Mouse (Mus musculus): ENCODE measurements around the gene Sin3b. TPM values are rescaled to one million over a fixed set of nuclear protein-coding genes. Genes with fewer than 3 reads are reported as not detected.
"Not testable (repeated sequence)": the region's sequence is repeated elsewhere in the genome, so short reads cannot be mapped to it uniquely, and the experiment has no call there.

Sin3b gene
- total and polyA plus RNA-seq, 3 experiments, result 118 to 183 (median 132) TPM

GRCm38 (mm10) chr8:72683572-72684099 is 39.4 kb upstream of the Sin3b start:
- H3K9ac ChIP-seq (ENCODE audit: insufficient read depth, low read depth); H3K9me3 ChIP-seq (replicated peaks; ENCODE audit: low read length); H3K4me3 ChIP-seq (replicated peaks in 1 of 3; ENCODE audit: low read depth in 2 of 3, low read length in 2 of 3, poor library complexity in 1 of 3); H3K27me3 ChIP-seq (replicated peaks); dilution Hi-C loops (cut with MboI; ENCODE audit: extremely low pct_ligation_motif_present, extremely low pct_unique_long_range_greater_than_20kb, low sequenced_read_pairs); DNase-seq (ENCODE audit: extremely low read depth); H3K36me3 ChIP-seq (replicated peaks in 1 of 2; ENCODE audit: control insufficient read depth in 1 of 2, insufficient read depth in 1 of 2, low read length in 1 of 2); H3K4me2 ChIP-seq (ENCODE audit: insufficient read depth, low read depth, poor library complexity, severe bottlenecking); H3K79me2 ChIP-seq (replicated peaks; ENCODE audit: control insufficient read depth, extremely low read depth, insufficient read depth, poor library complexity, severe bottlenecking): not testable (repeated sequence)
- in situ Hi-C loops (cut with MboI; ENCODE audit: low pct_ligation_motif_present, low pct_unique_long_range_greater_than_20kb, low sequenced_read_pairs), result loop anchor here (5.0 kb wide), 1 partner anchor 64 kb away; no protein-coding TSS in a partner anchor
- Histone ChIP-seq H3K27ac (ENCODE audit: insufficient read depth, low read depth) (peak overlapping the region; percentile 1; the same call in 1 of the 2 replicates), H3K4me1 (ENCODE audit: control insufficient read depth in 1 of 2, insufficient read depth in 2 of 2) (peaks cover 15 to 25% of the 10 kb centered on the region in 2 experiments)
- TF ChIP-seq TBP (conservative IDR thresholded peaks at IDR 0.05; ENCODE audit: low read depth, low read length), result 0 out of 2 replicates have a peak, but pooled peaks have one; percentile 22

GRCm38 (mm10) chr8:72698349-72698926 is 24.6 kb upstream of the Sin3b start:
- in situ Hi-C loops (cut with MboI; ENCODE audit: low pct_ligation_motif_present, low pct_unique_long_range_greater_than_20kb, low sequenced_read_pairs) (no loop called here), dilution Hi-C loops (cut with MboI; ENCODE audit: extremely low pct_ligation_motif_present, extremely low pct_unique_long_range_greater_than_20kb, low sequenced_read_pairs) (no loop called here)
- Histone ChIP-seq H3K4me2 (ENCODE audit: insufficient read depth, low read depth, poor library complexity, severe bottlenecking) (no peak overlapping the region), H3K9ac (ENCODE audit: insufficient read depth, low read depth) (no peak overlapping the region), H3K79me2 (replicated peaks; ENCODE audit: control insufficient read depth, extremely low read depth, insufficient read depth, poor library complexity, severe bottlenecking) (no peaks in the 10 kb centered on the region), H3K27me3 (replicated peaks) (no peaks in the 10 kb centered on the region), H3K4me3 (replicated peaks in 1 of 3; ENCODE audit: low read depth in 2 of 3, low read length in 2 of 3, poor library complexity in 1 of 3) (peak overlapping the region in 1 of 3 experiments; percentile 1), H3K4me1 (ENCODE audit: control insufficient read depth in 1 of 2, insufficient read depth in 2 of 2) (peaks cover 0 to 4% of the 10 kb centered on the region in 2 experiments; a peak in 1 of 4 replicates), H3K9me3 (replicated peaks; ENCODE audit: low read length) (no peaks in the 10 kb centered on the region), H3K27ac (ENCODE audit: insufficient read depth, low read depth) (no peak overlapping the region), H3K36me3 (replicated peaks in 1 of 2; ENCODE audit: control insufficient read depth in 1 of 2, insufficient read depth in 1 of 2, low read length in 1 of 2) (no peaks in the 10 kb centered on the region)
- TF ChIP-seq ZC3H11A (IDR thresholded peaks at IDR 0.05; ENCODE audit: low read depth, low read length) (no peak), POLR2AphosphoS2 (IDR thresholded peaks at IDR 0.05; ENCODE audit: low read depth, low read length) (no peak), CHD1 (IDR thresholded peaks at IDR 0.05; ENCODE audit: low read depth, low read length) (no peak), E2F4 (IDR thresholded peaks at IDR 0.05; ENCODE audit: insufficient replicate concordance, low read depth, low read length) (no peak), JUND (conservative IDR thresholded peaks at IDR 0.05; ENCODE audit: low read depth, low read length) (no peak)
- DNase-seq (ENCODE audit: extremely low read depth), result no peak

DNA sequence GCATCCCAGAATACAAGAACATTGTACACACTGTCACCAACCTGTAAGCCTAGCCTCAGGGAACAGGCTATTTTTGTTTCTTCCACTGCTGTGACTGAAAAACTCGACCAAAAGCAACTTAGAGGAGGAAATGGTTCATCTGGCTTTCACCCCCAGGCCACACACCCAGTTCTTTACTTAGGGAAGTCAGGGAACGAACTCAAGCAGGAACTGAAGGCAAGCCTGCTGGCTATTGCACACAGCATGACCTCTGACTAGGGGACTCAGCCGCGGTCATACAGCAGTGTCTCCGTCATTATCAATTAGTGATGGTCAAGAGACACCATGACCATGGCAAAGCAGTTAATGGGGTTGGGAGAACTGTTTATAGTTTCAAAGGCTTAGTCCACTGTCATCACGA is 10.5 kb upstream of the Sin3b start:
- no peaks in the 10 kb centered on the region for H3K9me3 ChIP-seq (replicated peaks; ENCODE audit: low read length)
- DNase-seq (ENCODE audit: extremely low read depth), result no peak
- in situ Hi-C loops (cut with MboI; ENCODE audit: low pct_ligation_motif_present, low pct_unique_long_range_greater_than_20kb, low sequenced_read_pairs), result no loop called here

More for the DNA sequence above, 10.5 kb upstream of the Sin3b start:
- H3K9ac ChIP-seq (ENCODE audit: insufficient read depth, low read depth), result no peak overlapping the region
- TF ChIP-seq POLR2AphosphoS2 (IDR thresholded peaks at IDR 0.05; ENCODE audit: low read depth, low read length) (no peak), CHD1 (IDR thresholded peaks at IDR 0.05; ENCODE audit: low read depth, low read length) (no peak), MEF2A (IDR thresholded peaks at IDR 0.05; ENCODE audit: borderline replicate concordance, low read depth, low read length) (no peak), UBTF (IDR thresholded peaks at IDR 0.05; ENCODE audit: low read depth, low read length) (no peak), BHLHE40 (IDR thresholded peaks at IDR 0.05; ENCODE audit: low read depth, low read length) (no peak), ZNF384 (IDR thresholded peaks at IDR 0.05; ENCODE audit: low read depth, low read length) (no peak), RAD21 (IDR thresholded peaks at IDR 0.05; ENCODE audit: low read depth, low read length) (no peak), MAZ (IDR thresholded peaks at IDR 0.05; ENCODE audit: low read depth, low read length) (no peak), SMC3 (IDR thresholded peaks at IDR 0.05; ENCODE audit: low read depth, low read length) (no peak), SIN3A (IDR thresholded peaks at IDR 0.05; ENCODE audit: low read length) (no peak)
- H3K79me2 ChIP-seq (replicated peaks; ENCODE audit: control insufficient read depth, extremely low read depth, insufficient read depth, poor library complexity, severe bottlenecking), result no peaks in the 10 kb centered on the region
- no peak overlapping the region for H3K4me3 ChIP-seq (replicated peaks in 1 of 3; ENCODE audit: low read depth in 2 of 3, low read length in 2 of 3, poor library complexity in 1 of 3)
- no peaks in the 10 kb centered on the region for H3K36me3 ChIP-seq (replicated peaks in 1 of 2; ENCODE audit: control insufficient read depth in 1 of 2, insufficient read depth in 1 of 2, low read length in 1 of 2)
- no peak overlapping the region for H3K4me2 ChIP-seq (ENCODE audit: insufficient read depth, low read depth, poor library complexity, severe bottlenecking)
- no peak overlapping the region for H3K27ac ChIP-seq (ENCODE audit: insufficient read depth, low read depth)
- peaks cover 0 to under 1% of the 10 kb centered on the region in 2 experiments; a peak in 1 of 4 replicates for H3K4me1 ChIP-seq (ENCODE audit: control insufficient read depth in 1 of 2, insufficient read depth in 2 of 2)
- H3K27me3 ChIP-seq (replicated peaks), result no peaks in the 10 kb centered on the region
- dilution Hi-C loops (cut with MboI; ENCODE audit: extremely low pct_ligation_motif_present, extremely low pct_unique_long_range_greater_than_20kb, low sequenced_read_pairs), result no loop called here
